Mouse (Mus musculus) CH12.LX (cell line): ENCODE data around the gene Hist1h2ae. TPM values are rescaled to one million over a fixed set of nuclear protein-coding genes. Genes with fewer than 3 reads are reported as not detected.

ENCODE experiments used
- DNase-seq: peaks from one replicate; pipeline ENCODE4 v3.0.0-alpha.2; 2013; ENCODE audit errors: extremely low read depth
- H3K27ac ChIP-seq: 2 replicates; pipeline ENCODE4 v1.5.1; 2012; ENCODE audit warnings: low read depth, mild to moderate bottlenecking, control low read depth, moderate library complexity; ENCODE audit not compliant: insufficient read depth
- H3K27me3 ChIP-seq: replicated peaks from 2 replicates; pipeline ENCODE3; 2012; ENCODE audit warnings: inconsistent platforms
- H3K36me3 ChIP-seq, 2 experiments: replicated peaks in 1 of 2; 2 replicates each; pipeline versions ENCODE3 to v1.6.1; 2012; ENCODE audit warnings: inconsistent platforms in 1 of 2, low read length in 1 of 2, mild to moderate bottlenecking in 1 of 2, mixed read lengths in 1 of 2, moderate library complexity in 1 of 2; ENCODE audit not compliant: control insufficient read depth in 1 of 2, insufficient read depth in 1 of 2
- H3K4me1 ChIP-seq, 2 experiments: 2 replicates each; pipeline ENCODE4 v1.6.1; 2012; ENCODE audit warnings: inconsistent platforms in 1 of 2, moderate library complexity in 1 of 2; ENCODE audit not compliant: insufficient read depth in 2 of 2, control insufficient read depth in 1 of 2
- H3K4me2 ChIP-seq: 2 replicates; pipeline ENCODE4 v1.6.1; 2012; ENCODE audit warnings: low read depth, mild to moderate bottlenecking, control low read depth; ENCODE audit not compliant: poor library complexity, insufficient read depth, severe bottlenecking
- H3K4me3 ChIP-seq, 3 experiments: fragments of 150-350 bp in 1 of 3; sonication (generic) in 1 of 3; replicated peaks in 1 of 3; 2 replicates each; pipeline versions ENCODE3 to v1.5.1; 2011 to 2012; ENCODE audit warnings: low read depth in 2 of 3, low read length in 2 of 3, mild to moderate bottlenecking in 2 of 3, moderate library complexity in 2 of 3, control low read depth in 1 of 3, improper control_type of control experiment in 1 of 3, inconsistent platforms in 1 of 3, mixed read lengths in 1 of 3; ENCODE audit not compliant: poor library complexity in 1 of 3
- H3K79me2 ChIP-seq: replicated peaks from 2 replicates; pipeline ENCODE4 v1.6.1; 2012; ENCODE audit warnings: mild to moderate bottlenecking, moderate library complexity; ENCODE audit not compliant: control insufficient read depth, poor library complexity, insufficient read depth, severe bottlenecking; ENCODE audit errors: extremely low read depth
- H3K9ac ChIP-seq: 2 replicates; pipeline ENCODE4 v1.6.1; 2012; ENCODE audit warnings: low read depth, mild to moderate bottlenecking, control low read depth, moderate library complexity; ENCODE audit not compliant: insufficient read depth
- H3K9me3 ChIP-seq: replicated peaks from 2 replicates; pipeline ENCODE3; 2012; ENCODE audit warnings: low read length, inconsistent platforms, mixed read lengths
- CHD1 ChIP-seq: IDR thresholded peaks from 2 replicates; pipeline ENCODE4 v1.6.1; 2012; ENCODE audit warnings: low read depth, low read length, improper control_type of control experiment, inconsistent platforms
- E2F4 ChIP-seq: IDR thresholded peaks from 2 replicates; pipeline ENCODE4 v1.6.1; 2011; ENCODE audit warnings: low read depth, low read length, improper control_type of control experiment; ENCODE audit not compliant: insufficient replicate concordance
- ELF1 ChIP-seq: IDR thresholded peaks from 2 replicates; pipeline ENCODE4 v1.6.1; 2014; ENCODE audit warnings: low read depth, mild to moderate bottlenecking, inconsistent platforms, low read length, improper control_type of control experiment
- EP300 ChIP-seq: IDR thresholded peaks from 2 replicates; pipeline ENCODE4 v1.6.1; 2011; ENCODE audit warnings: low read length, improper control_type of control experiment
- GABPA ChIP-seq: IDR thresholded peaks from 2 replicates; pipeline ENCODE4 v1.6.1; 2012; ENCODE audit warnings: low read depth, low read length, improper control_type of control experiment, inconsistent platforms; ENCODE audit not compliant: insufficient replicate concordance
- HCFC1 ChIP-seq: IDR thresholded peaks from 2 replicates; pipeline ENCODE4 v1.6.1; 2012; ENCODE audit warnings: low read depth, mild to moderate bottlenecking, inconsistent platforms, low read length, improper control_type of control experiment
- IRF4 ChIP-seq: IDR thresholded peaks from 2 replicates; pipeline ENCODE4 v1.6.1; 2014; ENCODE audit warnings: low read depth, mild to moderate bottlenecking, inconsistent platforms, low read length, improper control_type of control experiment
- JUN ChIP-seq: IDR thresholded peaks from 2 replicates; pipeline ENCODE4 v1.6.1; 2011; ENCODE audit warnings: low read depth, mild to moderate bottlenecking, low read length, improper control_type of control experiment, moderate library complexity; ENCODE audit not compliant: insufficient read depth
- KAT2A ChIP-seq: IDR thresholded peaks from 2 replicates; pipeline ENCODE4 v1.6.1; 2012; ENCODE audit warnings: low read length, improper control_type of control experiment, inconsistent platforms; ENCODE audit not compliant: insufficient replicate concordance
- MAFK ChIP-seq: IDR thresholded peaks from 2 replicates; pipeline ENCODE4 v1.6.1; 2011; ENCODE audit warnings: low read length, improper control_type of control experiment; ENCODE audit not compliant: insufficient replicate concordance
- MAX ChIP-seq: IDR thresholded peaks from 2 replicates; pipeline ENCODE4 v1.6.1; 2011; ENCODE audit warnings: low read length, improper control_type of control experiment
- MEF2A ChIP-seq: IDR thresholded peaks from 2 replicates; pipeline ENCODE4 v1.6.1; 2014; ENCODE audit warnings: low read depth, mild to moderate bottlenecking, inconsistent platforms, low read length, improper control_type of control experiment, borderline replicate concordance
- MXI1 ChIP-seq: IDR thresholded peaks from 2 replicates; pipeline ENCODE4 v1.6.1; 2011; ENCODE audit warnings: mild to moderate bottlenecking, low read depth, low read length, improper control_type of control experiment
- MYC ChIP-seq: IDR thresholded peaks from 2 replicates; pipeline ENCODE4 v1.6.1; 2011; ENCODE audit warnings: low read depth, mild to moderate bottlenecking, improper control_type of control experiment, low read length
- NRF1 ChIP-seq: IDR thresholded peaks from 2 replicates; pipeline ENCODE4 v1.6.1; 2014; ENCODE audit warnings: low read depth, mild to moderate bottlenecking, inconsistent platforms, low read length, improper control_type of control experiment, moderate library complexity
- PAX5 ChIP-seq: IDR thresholded peaks from 2 replicates; pipeline ENCODE4 v1.6.1; 2012; ENCODE audit warnings: low read length, inconsistent platforms, mixed read lengths
- POLR2AphosphoS2 ChIP-seq: IDR thresholded peaks from 2 replicates; pipeline ENCODE4 v1.6.1; 2011; ENCODE audit warnings: low read depth, low read length, improper control_type of control experiment
- RAD21 ChIP-seq: IDR thresholded peaks from 2 replicates; pipeline ENCODE4 v1.6.1; 2011; ENCODE audit warnings: low read depth, mild to moderate bottlenecking, low read length, improper control_type of control experiment, moderate library complexity
- SIN3A ChIP-seq: IDR thresholded peaks from 2 replicates; pipeline ENCODE4 v1.6.1; 2012; ENCODE audit warnings: low read length, improper control_type of control experiment, inconsistent platforms
- TBP ChIP-seq: conservative IDR thresholded peaks from 2 replicates; pipeline ENCODE4 v1.6.1; 2011; ENCODE audit warnings: low read depth, low read length, improper control_type of control experiment
- UBTF ChIP-seq: IDR thresholded peaks from 2 replicates; pipeline ENCODE4 v1.6.1; 2012; ENCODE audit warnings: low read depth, mild to moderate bottlenecking, inconsistent platforms, low read length, improper control_type of control experiment, moderate library complexity
- ZC3H11A ChIP-seq: IDR thresholded peaks from 2 replicates; pipeline ENCODE4 v1.6.1; 2012; ENCODE audit warnings: low read depth, mild to moderate bottlenecking, inconsistent platforms, low read length, improper control_type of control experiment
- ZKSCAN1 ChIP-seq: IDR thresholded peaks from 2 replicates; pipeline ENCODE4 v1.6.1; 2012; ENCODE audit warnings: low read depth, inconsistent platforms, low read length, improper control_type of control experiment, borderline replicate concordance
- ZMIZ1 ChIP-seq: IDR thresholded peaks from 2 replicates; pipeline ENCODE4 v1.6.1; 2012; ENCODE audit warnings: low read depth, mild to moderate bottlenecking, inconsistent platforms, low read length, improper control_type of control experiment
- ZNF384 ChIP-seq: IDR thresholded peaks from 2 replicates; pipeline ENCODE4 v1.6.1; 2012; ENCODE audit warnings: low read depth, low read length, improper control_type of control experiment, inconsistent platforms
- dilution Hi-C: fragments of 300-500 bp; cut with MboI; formaldehyde crosslinking; loops from 2 replicates; pipeline ENCODE4 v1.14.3; 2020; ENCODE audit warnings: low sequenced_read_pairs; ENCODE audit not compliant: extremely low pct_unique_long_range_greater_than_20kb, extremely low pct_ligation_motif_present
- in situ Hi-C: fragments of 300-500 bp; cut with MboI; formaldehyde crosslinking; loops from 3 replicates; pipeline ENCODE4 v1.14.3; 2019; ENCODE audit warnings: low sequenced_read_pairs, low pct_ligation_motif_present, low pct_unique_long_range_greater_than_20kb, mixed read lengths
- polyA plus RNA-seq: library from polyadenylated mRNA; unstranded; fragments of >175 nt; gene quantifications from 2 replicates; pipeline ENCODE4 v1.2.1, GENCODE M21; 2012; ENCODE audit warnings: low read depth; ENCODE audit not compliant: insufficient read length
- total RNA-seq, 2 experiments: library from RNA; depleted of rRNA; stranded (reverse); fragments of 300-350 nt in 1 of 2; fragments of >200 nt in 1 of 2; gene quantifications; 2 replicates each; pipeline ENCODE4 v1.2.3; 2012 to 2014

The Hist1h2ae gene
- total and polyA plus RNA-seq, 3 experiments: 3.5 to 648 (median 16.3) TPM

DNA sequence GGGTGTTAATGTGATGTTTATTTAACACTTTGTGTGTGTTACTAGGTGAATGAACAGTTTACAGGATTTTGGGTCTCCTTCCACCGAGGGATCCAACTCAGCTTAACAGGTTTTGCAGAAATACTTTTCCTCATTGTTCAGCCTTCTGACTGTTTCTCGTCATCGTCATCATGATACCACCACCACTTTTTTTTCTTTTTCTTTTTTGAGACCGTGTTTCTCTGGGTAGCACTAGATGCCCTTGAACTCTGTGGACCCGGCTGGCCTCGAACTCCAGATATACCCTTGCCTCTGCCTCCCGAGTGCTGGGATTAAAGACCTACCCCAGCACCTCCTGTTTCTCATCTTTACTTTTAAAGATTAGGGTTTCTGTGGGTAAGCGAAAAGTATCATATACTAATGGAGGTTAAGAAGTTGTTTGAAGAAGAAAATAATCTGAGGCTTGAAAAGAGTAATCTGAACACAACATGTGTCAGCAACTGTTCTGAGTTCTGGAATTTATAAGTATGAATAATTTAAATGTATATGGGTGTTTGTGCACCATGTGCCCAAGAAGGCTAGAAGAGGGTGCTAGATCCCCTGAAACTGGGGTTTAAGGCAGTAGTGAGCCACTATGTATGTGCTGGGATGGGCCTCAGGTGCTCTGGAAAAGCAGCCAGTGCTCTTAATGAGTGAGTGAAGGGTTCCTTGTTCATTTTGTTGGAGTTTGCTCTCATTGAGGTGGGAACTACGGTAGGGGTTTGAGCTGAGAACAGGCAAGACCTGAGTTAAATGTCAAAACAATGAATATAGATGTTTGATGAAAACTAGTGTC, 38.6 kb downstream of the Hist1h2ae start:
- Histone ChIP-seq H3K4me1 (peaks cover 9 to 30% of the 10 kb centered on the region in 2 experiments), H3K27ac (peak overlapping the region; percentile 82), H3K9me3 (no peaks in the 10 kb centered on the region), H3K9ac (peak overlapping the region; percentile 98)
- TF ChIP-seq TBP (0 out of 2 replicates have a peak, but pooled peaks have one; percentile 40), JUN (no peak), SIN3A (no peak), MYC (0 out of 2 replicates have a peak, but pooled peaks have one; percentile 23), ELF1 (no peak), KAT2A (no peak), MEF2A (no peak), GABPA (no peak), ZNF384 (peak; percentile 70), MAFK (no peak), MXI1 (no peak), MAX (0 out of 2 replicates have a peak, but pooled peaks have one; percentile 21), HCFC1 (peak; percentile 19; the same call in 1 of the 2 replicates), RAD21 (no peak), NRF1 (no peak), EP300 (no peak), E2F4 (no peak), PAX5 (no peak), CHD1 (no peak), ZC3H11A (no peak), IRF4 (no peak), ZMIZ1 (no peak), UBTF (no peak), POLR2AphosphoS2 (no peak), ZKSCAN1 (no peak)
- TF ChIP-seq, all 38 proteins: peak for 5
- dilution Hi-C loops: no loop called here
- in situ Hi-C loops: no loop called here
- DNase-seq: no peak
- Histone ChIP-seq H3K36me3 (no peaks in the 10 kb centered on the region), H3K27me3 (no peaks in the 10 kb centered on the region), H3K4me3 (peak overlapping the region; percentile 45 to 67 (median 55)), H3K79me2 (no peaks in the 10 kb centered on the region), H3K4me2 (peak overlapping the region; percentile 65)
